Mouse (Mus musculus) neural tube, embryonic 12.5 days (tissue): Measurements from ENCODE around the gene Lbhd1. TPM values are rescaled to one million over a fixed set of nuclear protein-coding genes. Genes with fewer than 3 reads are reported as not detected.
A peak's percentile ranks its signal among the peaks of the same experiment; 100 is the strongest.

Experiments
- ATAC-seq: fragments of 200-750 bp; cut with Nextera tagmentation; 2 replicates; pipeline ENCODE4 v1.8.0; 2017; ENCODE audit warnings: low read depth, mild to moderate bottlenecking, moderate TSS enrichment, moderate library complexity; ENCODE audit not compliant: low FRiP score
- H3K27ac ChIP-seq: fragments of 300-500 bp; sonication (generic); 2 replicates; pipeline ENCODE4 v1.5.1; 2016
- H3K27me3 ChIP-seq: fragments of 300-500 bp; sonication (generic); replicated peaks from 2 replicates; pipeline ENCODE4 v1.6.1; 2016; ENCODE audit warnings: mild to moderate bottlenecking
- H3K36me3 ChIP-seq: fragments of 300-500 bp; sonication (generic); 2 replicates; pipeline ENCODE4 v1.6.1; 2016; ENCODE audit warnings: mild to moderate bottlenecking
- H3K4me1 ChIP-seq: fragments of 300-500 bp; sonication (generic); 2 replicates; pipeline ENCODE4 v1.6.1; 2016
- H3K4me2 ChIP-seq: fragments of 300-500 bp; sonication (generic); replicated peaks from 2 replicates; pipeline ENCODE4 v1.6.1; 2016; ENCODE audit warnings: mild to moderate bottlenecking
- H3K4me3 ChIP-seq: fragments of 300-500 bp; sonication (generic); 2 replicates; pipeline ENCODE4 v1.5.1; 2016
- H3K9ac ChIP-seq: fragments of 300-500 bp; sonication (generic); 2 replicates; pipeline ENCODE4 v1.6.1; 2016; ENCODE audit warnings: mild to moderate bottlenecking
- H3K9me3 ChIP-seq: fragments of 300-500 bp; sonication (generic); 2 replicates; pipeline ENCODE4 v1.6.1; 2016; ENCODE audit warnings: mild to moderate bottlenecking
- WGBS: fragments of 180-500 bp; shearing (Covaris S2); methylation state at CpG from one replicate; pipeline ENCODE4 v1.1.7; 2016; 5-methylcytosine and 5-hydroxymethylcytosine counted together
- polyA plus RNA-seq: library from polyadenylated mRNA; unstranded; fragments of >200 nt; fragmentation: Nextera tagmentation; extraction: Ambion mirVana; gene quantifications from 2 replicates; pipeline ENCODE4 v1.2.1, GENCODE M21; 2016

Lbhd1 gene
- polyA plus RNA-seq, 1 experiment from 2014 or later, result 89.5 TPM

DNA sequence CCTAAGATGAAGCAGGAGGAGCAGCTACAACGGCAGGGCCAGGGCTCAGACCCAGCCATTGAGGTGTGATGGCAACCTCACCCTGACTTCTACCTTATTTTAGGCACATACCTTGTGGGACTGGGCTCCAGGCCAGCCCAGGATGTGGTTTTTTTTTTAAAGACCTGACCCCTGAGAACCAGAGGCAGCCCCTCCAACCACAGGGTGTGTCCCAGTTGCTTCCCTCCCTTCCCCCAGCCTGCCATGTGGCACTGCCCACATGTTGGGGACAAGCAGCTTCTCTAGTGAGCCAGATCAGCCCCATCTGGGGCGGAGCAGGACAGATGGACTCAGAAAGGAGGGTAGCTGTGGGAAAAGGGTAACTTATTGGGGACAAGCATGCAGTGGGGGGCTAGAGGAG, 43.2 kb downstream of the Lbhd1 start:
- ATAC-seq, result no peak
- Histone ChIP-seq H3K27ac (no peak overlapping the region), H3K4me2 (no peak overlapping the region), H3K4me1 (peaks cover 21% of the 10 kb centered on the region), H3K4me3 (no peak overlapping the region), H3K36me3 (peaks cover 28% of the 10 kb centered on the region), H3K9ac (no peak overlapping the region), H3K27me3 (no peaks in the 10 kb centered on the region), H3K9me3 (no peaks in the 10 kb centered on the region)
- WGBS, result 84% methylated on average over 2 of the region's 2 CpGs

DNA sequence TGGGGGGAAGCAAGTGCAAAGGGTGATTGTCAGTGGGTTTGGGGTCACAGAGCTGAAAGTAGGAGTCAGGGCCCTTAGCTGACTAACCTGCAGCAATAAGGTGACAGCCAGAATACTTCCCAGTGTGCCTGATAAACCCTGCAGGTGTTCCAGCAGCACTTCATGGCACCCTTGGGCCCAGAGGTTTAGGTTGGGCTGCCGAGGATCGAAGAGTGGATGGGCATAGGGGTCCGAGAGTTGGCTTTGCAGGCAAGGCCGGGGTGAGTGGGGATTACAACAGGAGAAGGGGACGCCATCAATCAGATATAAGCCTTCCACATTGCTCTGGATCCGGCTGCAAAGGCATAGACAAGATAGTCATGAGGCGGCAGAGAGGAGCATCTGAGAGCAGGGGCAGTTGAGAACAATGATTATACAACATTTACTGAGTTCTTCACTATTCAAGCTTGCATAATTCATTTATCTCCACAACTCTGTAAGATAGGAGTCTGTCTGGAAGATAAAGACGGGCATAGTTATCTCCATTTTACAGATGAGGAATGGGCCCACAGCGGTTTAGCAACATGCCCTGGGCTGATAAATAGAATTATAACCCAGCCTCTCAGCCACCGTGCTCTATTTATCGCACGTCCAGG, 44.5 kb downstream of the Lbhd1 start:
- ATAC-seq, result no peak
- no peaks in the 10 kb centered on the region for H3K9me3 ChIP-seq
- H3K4me2 ChIP-seq, result no peak overlapping the region
- H3K4me1 ChIP-seq, result peaks cover 20% of the 10 kb centered on the region
- no peak overlapping the region for H3K27ac ChIP-seq
- H3K27me3 ChIP-seq, result no peaks in the 10 kb centered on the region
- H3K4me3 ChIP-seq, result no peak overlapping the region
- WGBS, result 91% methylated on average over 12 of the region's 12 CpGs
- H3K9ac ChIP-seq, result no peak overlapping the region
- H3K36me3 ChIP-seq, result peaks cover 26% of the 10 kb centered on the region

DNA sequence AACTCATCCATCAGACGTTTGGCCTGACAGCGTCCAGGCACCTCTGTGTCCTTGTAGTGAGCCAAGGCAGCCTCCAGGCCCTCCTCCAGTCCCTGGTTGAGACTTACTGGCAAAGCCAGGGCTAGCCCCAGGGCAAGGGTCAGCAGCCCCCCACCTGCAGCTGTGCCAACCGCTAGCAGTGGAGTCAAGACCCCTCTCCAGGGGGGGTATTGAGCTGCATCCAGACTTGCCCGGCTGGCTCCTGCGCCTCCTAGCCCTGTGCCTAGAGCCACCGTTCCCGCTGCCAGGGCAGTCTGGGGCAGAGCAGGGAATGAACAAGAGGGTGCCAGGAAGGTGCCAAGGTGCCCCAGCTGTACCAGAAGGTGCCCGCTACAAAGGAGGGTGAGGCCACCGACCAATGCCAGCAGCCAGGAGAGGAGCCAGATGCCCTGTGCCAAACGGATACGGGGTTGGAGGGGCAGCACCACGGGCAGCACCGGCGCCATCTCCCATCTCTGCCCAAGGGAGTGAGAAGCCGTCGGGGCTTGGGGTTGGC, 45.2 kb downstream of the Lbhd1 start:
- Histone ChIP-seq H3K4me3 (peak overlapping the region; percentile 59), H3K9me3 (no peaks in the 10 kb centered on the region), H3K4me1 (peaks cover 20% of the 10 kb centered on the region), H3K4me2 (peak overlapping the region; percentile 84), H3K9ac (0 out of 2 replicates have a peak overlapping the region, but pooled peaks have one; percentile 72), H3K27me3 (no peaks in the 10 kb centered on the region), H3K27ac (no peak overlapping the region), H3K36me3 (peaks cover 31% of the 10 kb centered on the region)
- 22% methylated on average over 16 of the region's 16 CpGs for WGBS
- ATAC-seq, result peak; percentile 31; the same call in 1 of the 2 replicates

DNA sequence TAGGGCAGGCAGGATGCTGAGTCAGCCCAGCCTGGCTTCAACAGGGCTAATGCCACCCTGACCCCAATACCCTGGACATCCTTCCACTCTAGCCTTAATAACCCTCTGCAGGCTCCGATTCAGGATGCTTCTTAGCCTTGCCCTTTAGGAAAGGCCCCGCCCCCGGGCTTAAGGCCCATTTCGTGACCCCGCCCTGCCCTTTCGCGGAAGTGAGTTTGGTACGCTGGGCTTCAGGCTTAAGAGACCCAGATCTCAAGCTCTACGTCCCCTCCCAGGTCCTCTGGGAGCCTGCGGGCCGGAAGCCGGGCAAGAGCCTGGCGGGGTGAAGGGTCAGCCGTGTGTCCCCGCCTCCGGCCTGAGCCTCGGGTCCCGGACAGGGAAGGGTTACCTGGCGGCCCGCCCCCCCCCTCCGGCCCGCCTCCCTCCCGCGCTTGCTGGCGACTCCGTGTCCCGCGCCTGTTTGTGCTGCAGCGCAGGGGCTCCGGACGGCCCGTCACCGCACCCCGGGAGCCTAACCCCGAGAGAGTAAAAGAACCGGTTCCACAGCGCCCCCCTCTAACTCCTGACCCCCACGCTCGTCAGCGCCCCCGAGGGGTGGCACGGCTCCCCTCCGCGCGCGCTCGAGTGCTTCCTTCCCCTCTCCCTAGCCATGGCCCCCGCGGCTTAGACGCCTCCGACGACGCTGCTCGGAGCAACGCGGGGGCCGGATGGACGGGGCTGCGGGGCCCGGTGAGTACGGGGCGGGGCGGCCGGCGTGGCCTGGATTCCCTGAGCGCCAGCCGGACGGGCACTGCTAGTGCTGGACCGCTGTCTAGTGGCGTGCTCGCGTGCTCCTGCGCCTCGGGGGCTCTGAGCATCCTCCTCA, 45.9 kb downstream of the Lbhd1 start, which contains the start of the genes Rom1 and Eml3:
TSS of gene Rom1 (minus strand) at position 133 of the 865 bp plus-strand sequence.
TSS of gene Eml3 (plus strand) at position 329 of the 865 bp plus-strand sequence.
- Histone ChIP-seq H3K27me3 (no peaks in the 10 kb centered on the region), H3K4me1 (peaks cover 20% of the 10 kb centered on the region), H3K27ac (no peak within 1 kb of the TSS), H3K4me3 (peak within 1 kb of the TSS; percentile 59), H3K36me3 (peaks cover 34% of the 10 kb centered on the region), H3K9me3 (no peaks in the 10 kb centered on the region), H3K4me2 (peak within 1 kb of the TSS; percentile 84), H3K9ac (peak within 1 kb of the TSS; percentile 72)
- ATAC-seq, result peak; percentile 67
- under 1% methylated on average over 70 of the region's 74 CpGs for WGBS

DNA sequence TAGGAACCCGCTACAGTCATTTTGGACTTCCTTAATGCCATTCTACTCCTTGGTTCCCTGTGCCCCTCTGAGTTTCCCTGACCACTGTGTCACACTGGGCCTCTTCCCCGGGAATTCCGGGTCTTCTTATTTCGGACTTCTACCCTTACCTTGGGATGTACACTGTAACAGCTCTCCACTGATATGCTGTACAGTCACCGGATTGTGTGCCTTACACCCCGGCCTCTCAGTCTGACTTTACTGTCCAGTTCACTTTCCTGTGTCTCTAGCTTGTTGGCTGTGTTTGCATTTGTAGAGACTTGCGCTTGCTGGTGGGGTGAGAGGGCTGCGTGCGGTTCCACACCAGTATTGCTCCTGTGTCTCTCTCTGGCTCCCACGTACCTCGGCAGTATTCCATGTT, 46.6 kb downstream of the Lbhd1 start:
- H3K4me3 ChIP-seq, result peak overlapping the region; percentile 59
- H3K27me3 ChIP-seq, result no peaks in the 10 kb centered on the region
- peak; percentile 13; the same call in 1 of the 2 replicates for ATAC-seq
- H3K9me3 ChIP-seq, result no peaks in the 10 kb centered on the region
- 16% methylated on average over 11 of the region's 11 CpGs for WGBS
- peak overlapping the region; percentile 72 for H3K9ac ChIP-seq
- H3K27ac ChIP-seq, result no peak overlapping the region
- peak overlapping the region; percentile 84 for H3K4me2 ChIP-seq
- peaks cover 34% of the 10 kb centered on the region for H3K36me3 ChIP-seq
- H3K4me1 ChIP-seq, result peaks cover 20% of the 10 kb centered on the region

DNA sequence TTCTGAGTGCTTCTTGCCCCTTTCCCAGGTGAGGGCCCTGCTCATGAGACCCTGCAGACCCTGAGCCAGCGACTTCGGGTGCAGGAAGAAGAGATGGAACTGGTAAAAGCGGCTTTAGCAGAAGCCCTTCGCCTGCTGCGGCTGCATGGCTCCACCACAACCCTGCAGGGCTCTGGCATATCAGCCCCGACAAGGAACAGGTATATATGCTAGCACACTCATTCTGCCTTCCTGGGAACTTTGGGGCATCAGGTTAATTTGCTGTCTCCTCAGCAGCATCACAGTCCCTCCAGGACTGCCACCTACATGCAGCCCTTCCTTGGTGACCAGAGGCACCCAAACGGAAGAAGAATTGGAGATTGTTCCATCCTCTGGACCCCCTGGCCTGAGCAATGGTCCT, 47.2 kb downstream of the Lbhd1 start:
- no peak overlapping the region for H3K27ac ChIP-seq
- H3K27me3 ChIP-seq, result no peaks in the 10 kb centered on the region
- no peak for ATAC-seq
- no peak overlapping the region for H3K9ac ChIP-seq
- WGBS, result 84% methylated on average over 7 of the region's 7 CpGs
- H3K9me3 ChIP-seq, result no peaks in the 10 kb centered on the region
- H3K4me3 ChIP-seq, result no peak overlapping the region; the same call in 1 of the 2 replicates
- peaks cover 29% of the 10 kb centered on the region for H3K36me3 ChIP-seq
- peaks cover 20% of the 10 kb centered on the region for H3K4me1 ChIP-seq
- H3K4me2 ChIP-seq, result peak overlapping the region; percentile 84

- no peak for ATAC-seq
- Histone ChIP-seq H3K36me3 (peaks cover 14% of the 10 kb centered on the region; the same call in 1 of the 2 replicates), H3K27ac (no peak overlapping the region), H3K4me2 (no peak overlapping the region), H3K27me3 (no peaks in the 10 kb centered on the region), H3K4me3 (no peak overlapping the region), H3K9me3 (no peaks in the 10 kb centered on the region), H3K9ac (no peak overlapping the region), H3K4me1 (peaks cover 11% of the 10 kb centered on the region)
- 95% methylated on average over 2 of the region's 2 CpGs for WGBS
Measured at GRCm38 (mm10) chr19:8936736-8937135, 53.2 kb downstream of the Lbhd1 start.

GRCm38 (mm10) chr19:8940526-8941133, 57.1 kb downstream of the Lbhd1 start:
- ATAC-seq, result no peak
- Histone ChIP-seq H3K9me3 (no peaks in the 10 kb centered on the region), H3K36me3 (peaks cover 15% of the 10 kb centered on the region), H3K4me1 (peaks cover 27% of the 10 kb centered on the region), H3K27ac (0 out of 2 replicates have a peak overlapping the region, but pooled peaks have one; percentile 96), H3K27me3 (no peaks in the 10 kb centered on the region), H3K4me2 (peak overlapping the region; percentile 75), H3K4me3 (no peak overlapping the region), H3K9ac (no peak overlapping the region)
- 77% methylated on average over 15 of the region's 15 CpGs for WGBS

GRCm38 (mm10) chr19:8941136-8941514, 57.6 kb downstream of the Lbhd1 start:
- Histone ChIP-seq H3K9ac (peak overlapping the region; percentile 57), H3K27ac (0 out of 2 replicates have a peak overlapping the region, but pooled peaks have one; percentile 96), H3K4me1 (peaks cover 27% of the 10 kb centered on the region), H3K4me2 (peak overlapping the region; percentile 75), H3K4me3 (peak overlapping the region; percentile 94), H3K36me3 (peaks cover 19% of the 10 kb centered on the region), H3K27me3 (no peaks in the 10 kb centered on the region), H3K9me3 (no peaks in the 10 kb centered on the region)
- peak; percentile 46 for ATAC-seq
- 21% methylated on average over 10 of the region's 10 CpGs for WGBS

GRCm38 (mm10) chr19:8941515-8942217, 58.1 kb downstream of the Lbhd1 start, which contains the start of gene Mta2:
Gene Mta2, plus strand, starts transcription at chr19:8941875.
- under 1% methylated on average over 64 of the region's 64 CpGs for whole genome bisulfite sequencing

More at GRCm38 (mm10) chr19:8941515-8942217, 58.1 kb downstream of the Lbhd1 start, which contains the start of gene Mta2:
- Histone ChIP-seq H3K4me3 (peak within 1 kb of the TSS; percentile 94), H3K9me3 (no peaks in the 10 kb centered on the region), H3K27ac (peak within 1 kb of the TSS; percentile 96), H3K36me3 (peaks cover 19% of the 10 kb centered on the region), H3K27me3 (no peaks in the 10 kb centered on the region), H3K4me2 (peak within 1 kb of the TSS; percentile 75), H3K9ac (peak within 1 kb of the TSS; percentile 99), H3K4me1 (peaks cover 27% of the 10 kb centered on the region)
- peak; percentile 96 for ATAC-seq
